Mouse (Mus musculus) layer of hippocampus, adult 11-12 months (tissue): Measurements from ENCODE around the gene Lrrc9.

Experiments
- DNase-seq: peaks from one replicate; pipeline ENCODE4 v3.0.0; 2022; ENCODE audit warnings: low spot score

The Lrrc9 gene

DNA sequence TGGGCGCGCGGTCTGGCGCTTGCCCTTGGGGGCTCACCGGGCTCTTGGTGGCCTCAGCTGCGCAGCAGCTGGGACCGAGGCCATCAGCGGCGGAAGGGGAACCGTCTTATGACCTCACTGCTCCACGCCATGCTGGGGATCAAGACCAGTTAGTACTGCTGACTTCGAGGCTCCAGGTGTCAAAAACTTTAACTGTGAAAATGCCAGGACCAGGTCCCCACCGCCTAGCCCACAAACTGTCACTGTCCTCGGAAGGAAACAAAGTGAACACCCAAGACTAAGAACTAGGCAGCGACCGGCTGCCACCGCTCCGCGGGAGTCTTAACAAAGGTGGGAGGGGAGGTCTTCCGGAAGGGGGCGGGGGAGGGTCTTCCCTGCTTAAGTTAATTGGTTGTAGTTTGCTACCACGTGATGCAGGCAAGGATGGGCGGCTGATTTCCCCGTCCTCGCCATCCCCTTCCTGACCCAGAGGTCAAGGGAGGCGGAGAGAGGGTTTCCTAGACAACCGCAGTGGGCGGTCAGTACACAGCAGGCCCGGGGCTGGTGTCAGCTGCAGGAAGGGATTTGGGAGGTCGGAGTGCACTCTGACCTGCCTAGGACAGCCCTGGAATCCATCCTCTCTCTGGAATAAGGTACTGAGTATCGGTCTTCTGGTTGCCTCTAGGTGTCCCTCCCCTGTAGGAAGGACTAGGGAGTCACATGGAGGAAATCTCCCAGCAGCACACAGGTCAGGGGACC, at the start of gene Lrrc9:
Gene Lrrc9, plus strand, starts transcription at position 28 of the 738 bp plus-strand sequence.
- peak; percentile 58 for DNase-seq

- no peak for DNase-seq
Observed at GRCm38 (mm10) chr12:72393046-72393805, 48.4 kb upstream of the Lrrc9 start.

DNA sequence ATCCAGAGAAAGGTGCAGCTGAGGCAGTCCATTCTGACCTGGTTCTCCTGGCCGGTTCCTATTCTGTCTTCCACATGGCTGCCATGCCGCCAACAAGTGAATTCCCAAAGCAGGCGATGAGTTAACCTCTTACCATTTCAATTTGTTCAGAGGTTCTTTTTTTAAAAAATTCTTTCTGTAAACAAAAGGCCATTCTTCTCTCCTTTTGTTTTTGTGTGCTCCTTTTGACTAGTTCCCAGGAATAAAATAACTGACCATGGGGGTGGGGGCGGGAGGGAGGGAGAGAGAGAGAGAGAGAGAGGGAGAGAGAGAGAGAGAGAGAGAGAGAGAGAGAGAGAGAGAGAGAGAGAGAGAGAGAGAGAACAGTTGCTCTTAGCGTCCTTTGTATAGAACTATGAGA, 36.6 kb upstream of the Lrrc9 start:
- DNase-seq: no peak

GRCm38 (mm10) chr12:72407146-72407545, 34.5 kb upstream of the Lrrc9 start:
- DNase-seq: peak; percentile 43

DNA sequence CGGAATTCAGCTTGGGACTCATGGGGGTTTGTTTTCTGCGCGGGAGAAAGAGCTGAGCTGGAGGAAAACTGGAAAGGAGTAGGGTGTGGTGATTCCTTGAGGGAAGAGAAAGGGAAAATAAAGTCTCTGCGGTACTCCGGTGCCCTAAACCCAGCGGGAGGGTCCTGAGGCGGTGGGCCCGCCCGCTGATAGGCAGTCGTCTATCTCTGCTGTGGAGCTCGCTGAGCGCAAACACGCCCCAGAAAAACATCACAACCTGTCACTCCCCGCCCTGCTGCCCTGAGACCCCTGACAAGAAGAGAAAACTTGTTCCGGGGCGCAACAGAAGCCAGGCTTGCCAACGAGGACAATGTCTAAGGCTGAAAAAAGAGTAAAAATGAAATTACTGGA, 34.0 kb upstream of the Lrrc9 start:
- DNase-seq: peak; percentile 13

DNA sequence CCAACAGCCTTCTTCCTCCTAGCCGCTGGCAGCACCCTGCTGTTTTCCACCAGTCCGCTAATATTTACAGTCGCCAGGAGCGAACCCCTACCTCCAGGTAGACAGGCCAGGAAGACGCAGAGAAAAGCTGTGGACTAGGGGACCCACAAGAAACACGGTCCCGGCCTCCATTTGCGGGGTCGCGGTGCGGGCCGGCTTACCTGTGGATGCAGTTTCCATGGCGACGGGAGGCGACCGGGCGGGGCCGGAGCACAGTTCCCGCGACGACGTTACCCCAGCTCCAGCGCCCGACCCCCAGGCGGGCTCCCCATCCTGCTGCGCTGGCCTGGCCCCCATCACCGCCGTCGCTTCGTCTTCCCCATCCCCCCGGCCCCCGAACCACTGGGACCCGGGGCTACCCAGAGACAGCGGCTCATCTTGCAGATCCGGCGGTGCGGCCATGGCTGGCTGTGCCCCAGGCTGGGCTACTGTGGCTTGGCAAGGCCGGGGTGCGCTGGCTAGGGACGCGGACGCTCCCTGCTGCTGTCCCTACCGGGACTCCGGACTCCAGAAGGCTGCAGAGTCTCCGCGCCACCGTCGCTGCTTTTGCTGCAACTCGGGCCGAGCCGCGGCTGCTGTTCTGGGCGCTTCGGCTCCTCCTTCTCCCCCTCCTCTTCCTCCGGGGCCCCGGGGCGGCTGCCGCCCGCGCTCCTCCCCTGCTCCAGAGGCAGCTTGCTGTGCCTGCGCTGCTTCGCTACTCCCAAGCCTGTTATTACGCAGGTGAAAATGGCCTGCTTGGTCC, 33.4 kb upstream of the Lrrc9 start:
- DNase-seq: peak; percentile 70

GRCm38 (mm10) chr12:72408954-72409353, 32.7 kb upstream of the Lrrc9 start, which contains the start of gene Rtn1:
Gene Rtn1, minus strand, starts transcription at chr12:72409054.
- DNase-seq: no peak

DNA sequence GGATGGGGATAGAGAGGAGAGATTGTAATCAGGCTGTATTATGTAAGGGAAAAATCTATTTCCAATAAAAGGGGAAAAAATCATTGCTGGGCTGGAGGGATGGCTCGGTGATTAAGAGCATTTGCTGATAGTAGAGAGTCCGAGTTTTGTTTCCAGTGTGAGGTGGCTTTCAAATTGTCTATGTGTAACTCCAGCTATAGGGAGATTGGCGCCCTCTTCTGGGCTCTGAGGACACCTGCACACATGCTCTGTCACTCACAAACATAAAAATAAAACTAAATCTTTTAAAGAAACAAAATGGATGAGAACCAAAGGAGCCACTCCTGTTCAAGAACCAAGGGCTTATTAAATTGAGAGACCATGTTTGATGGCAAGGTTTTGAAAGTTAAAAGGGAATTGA, 23.9 kb upstream of the Lrrc9 start:
- no peak for DNase-seq

DNA sequence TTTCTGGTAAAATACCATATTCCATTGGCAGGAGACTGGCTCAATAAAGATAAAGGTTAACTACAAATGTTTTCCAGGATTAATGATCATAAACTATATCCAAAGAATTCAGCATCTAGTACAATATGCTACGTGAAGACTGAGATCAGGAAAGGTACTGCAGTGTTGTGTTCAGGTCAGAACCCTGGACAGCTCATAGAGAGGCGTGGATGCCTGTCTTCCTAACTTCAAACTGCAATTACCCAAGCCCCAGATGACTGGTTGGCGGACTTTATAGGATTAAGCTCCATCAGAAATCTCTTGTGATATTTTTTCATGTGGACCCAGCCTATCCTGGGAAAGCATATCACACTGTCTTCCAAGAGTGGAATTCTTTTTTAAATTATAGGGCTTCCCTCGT, 19.0 kb upstream of the Lrrc9 start:
- no peak for DNase-seq

DNA sequence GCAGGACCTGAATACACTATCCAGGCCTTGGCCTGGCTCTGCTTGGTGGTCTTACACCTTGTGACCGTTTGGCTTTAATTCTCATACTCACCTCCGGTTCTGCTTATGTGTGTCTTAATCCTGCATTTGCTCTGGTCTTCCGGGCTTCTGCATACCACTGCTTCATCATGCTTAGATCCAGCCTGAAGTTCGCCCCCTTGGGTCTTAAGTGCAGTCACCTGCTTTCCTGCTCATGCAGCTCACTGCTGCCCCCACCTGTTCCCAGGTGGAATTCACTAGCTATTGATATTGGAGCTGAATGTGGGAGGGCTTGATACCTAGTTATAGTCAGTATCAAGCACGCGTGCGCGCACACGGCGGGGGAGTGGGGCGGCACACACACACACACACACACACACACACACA, 13.9 kb upstream of the Lrrc9 start:
- DNase-seq: peak; percentile 85

DNA sequence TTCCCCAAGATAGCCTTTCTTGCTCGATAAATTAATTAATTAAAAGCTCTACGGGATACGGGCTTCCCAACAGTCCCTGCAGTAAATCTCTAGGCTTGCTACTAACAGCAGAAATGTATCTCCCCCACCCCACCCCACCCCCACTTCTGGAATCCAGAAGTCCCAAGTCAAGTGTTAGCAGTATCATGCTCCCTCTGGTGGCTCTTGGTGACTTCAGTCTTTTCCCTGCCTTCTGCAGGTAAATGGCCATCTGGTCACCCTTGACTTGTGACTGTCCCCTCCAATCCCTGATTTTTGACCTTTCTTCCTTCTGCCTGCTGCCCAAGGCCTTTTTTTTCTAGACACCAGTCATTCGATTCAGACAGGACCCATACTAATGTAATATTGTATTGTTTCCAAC, 9.5 kb upstream of the Lrrc9 start:
- DNase-seq: no peak

GRCm38 (mm10) chr12:72433241-72433865, 8.3 kb upstream of the Lrrc9 start:
- no peak for DNase-seq

- no peak for DNase-seq
Observed at GRCm38 (mm10) chr12:72437676-72438341, 3.9 kb upstream of the Lrrc9 start.

- no peak for DNase-seq
Observed at GRCm38 (mm10) chr12:72438961-72439480, 2.6 kb upstream of the Lrrc9 start.

DNA sequence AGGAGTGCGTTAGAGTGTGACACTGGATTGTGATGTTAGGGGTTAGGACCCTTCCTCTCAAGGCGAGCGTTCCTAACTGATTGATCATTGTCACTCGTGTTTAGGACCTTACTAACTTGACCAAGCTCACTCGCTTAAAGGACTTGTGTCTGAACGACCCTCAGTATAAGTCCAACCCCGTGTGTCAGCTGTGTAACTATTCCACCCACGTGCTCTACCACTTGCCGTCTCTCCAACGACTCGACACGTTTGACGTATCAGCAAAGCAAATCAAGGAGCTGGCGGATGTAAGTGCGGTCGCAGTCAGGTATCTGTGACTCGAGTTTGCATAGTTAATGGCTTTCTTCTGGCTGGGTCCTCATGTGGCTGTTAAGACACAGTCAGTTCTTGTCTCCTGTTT, 12.3 kb downstream of the Lrrc9 start:
- DNase-seq: no peak

DNA sequence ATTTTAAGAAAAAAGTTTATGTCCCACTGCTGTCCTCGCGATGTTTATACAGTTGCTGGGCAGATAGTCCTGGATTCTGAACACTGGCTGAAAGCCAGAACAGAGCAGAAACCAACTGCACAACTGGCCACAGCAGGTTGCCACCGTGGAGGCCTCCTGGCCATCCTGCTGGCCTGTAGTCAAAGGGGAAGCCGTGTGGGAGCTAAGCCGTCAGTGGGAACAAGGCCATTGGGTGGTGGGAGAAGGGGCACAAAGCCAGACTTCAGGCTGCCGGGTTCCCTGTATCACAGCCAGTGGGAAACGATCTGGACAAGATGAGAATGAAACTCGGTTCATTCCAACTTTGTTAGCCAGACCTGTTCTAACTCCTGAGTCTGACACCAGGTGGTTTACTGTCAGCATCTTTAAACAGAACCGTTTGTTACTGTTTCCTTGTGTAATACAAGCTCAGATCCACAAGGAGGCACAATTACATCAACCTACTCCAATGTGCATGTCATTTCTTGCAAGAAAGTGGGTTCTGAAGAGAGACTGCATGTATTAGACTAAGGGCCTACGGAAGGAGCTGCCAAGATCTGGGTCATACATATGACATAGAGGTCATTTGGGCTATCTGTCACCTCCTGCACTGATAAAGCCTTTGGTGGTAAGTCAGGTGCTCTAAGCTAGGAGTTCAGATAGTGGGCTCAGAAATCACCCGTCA, 19.7 kb downstream of the Lrrc9 start:
- DNase-seq: no peak

DNA sequence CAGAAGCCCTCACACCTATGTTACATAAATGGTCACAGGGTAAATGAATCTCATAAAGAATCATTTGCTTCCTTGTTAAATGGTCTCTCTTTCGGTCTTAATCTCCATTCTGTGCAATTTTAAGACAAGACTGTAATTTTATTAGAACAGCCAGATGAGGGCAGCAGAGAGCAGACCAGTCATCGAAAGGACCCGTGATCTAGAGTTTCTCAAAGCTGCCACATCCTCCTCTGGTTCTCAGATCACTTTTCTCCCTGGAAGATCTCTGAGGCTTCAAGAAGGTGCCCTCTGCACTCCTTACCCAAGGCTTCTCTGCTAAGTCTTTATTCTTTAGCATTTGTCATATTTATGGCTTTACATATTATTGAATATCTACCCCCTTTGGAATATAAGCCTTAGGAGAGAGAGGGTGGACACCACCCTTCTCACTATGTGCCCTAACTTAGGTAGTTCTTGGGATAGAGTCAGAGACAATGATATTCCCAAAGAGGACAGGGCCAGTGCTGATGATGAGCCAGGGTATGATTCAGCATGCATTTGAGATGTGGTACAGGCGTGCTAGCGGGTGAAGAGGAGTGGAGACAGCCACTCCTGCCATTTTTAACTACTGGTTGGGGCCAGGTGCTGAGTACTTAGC, 20.3 kb downstream of the Lrrc9 start:
- peak; percentile 38 for DNase-seq

- no peak for DNase-seq
Observed at GRCm38 (mm10) chr12:72465826-72466501, 24.3 kb downstream of the Lrrc9 start.

DNA sequence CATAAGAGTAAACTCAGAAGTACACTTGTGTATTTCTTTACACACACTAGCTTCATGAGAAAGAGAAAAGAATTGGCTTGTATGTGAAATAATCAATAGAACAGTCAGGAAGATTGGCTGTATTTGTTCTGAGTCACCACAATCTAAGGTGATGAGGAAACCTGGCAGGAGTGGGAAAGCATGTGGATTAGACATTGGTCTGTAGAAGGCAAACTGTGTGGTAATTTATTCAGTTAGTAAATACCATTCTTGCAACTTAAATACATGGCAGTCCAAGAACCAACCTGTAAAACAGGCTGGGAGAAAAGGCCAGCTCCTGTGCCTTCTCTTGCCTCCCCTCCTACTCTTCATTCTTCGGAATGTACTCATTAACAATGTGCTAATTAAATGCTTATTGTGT, 25.6 kb downstream of the Lrrc9 start:
- no peak for DNase-seq

GRCm38 (mm10) chr12:72467789-72468188, 26.1 kb downstream of the Lrrc9 start:
- DNase-seq: no peak
